Mouse (Mus musculus): ENCODE data around the gene Gpx7. TPM values are rescaled to one million over a fixed set of nuclear protein-coding genes. Genes with fewer than 3 reads are reported as not detected.

Gpx7 gene
- polyA plus RNA-seq, 1 experiment from 2014 or later, result 88.2 TPM

DNA sequence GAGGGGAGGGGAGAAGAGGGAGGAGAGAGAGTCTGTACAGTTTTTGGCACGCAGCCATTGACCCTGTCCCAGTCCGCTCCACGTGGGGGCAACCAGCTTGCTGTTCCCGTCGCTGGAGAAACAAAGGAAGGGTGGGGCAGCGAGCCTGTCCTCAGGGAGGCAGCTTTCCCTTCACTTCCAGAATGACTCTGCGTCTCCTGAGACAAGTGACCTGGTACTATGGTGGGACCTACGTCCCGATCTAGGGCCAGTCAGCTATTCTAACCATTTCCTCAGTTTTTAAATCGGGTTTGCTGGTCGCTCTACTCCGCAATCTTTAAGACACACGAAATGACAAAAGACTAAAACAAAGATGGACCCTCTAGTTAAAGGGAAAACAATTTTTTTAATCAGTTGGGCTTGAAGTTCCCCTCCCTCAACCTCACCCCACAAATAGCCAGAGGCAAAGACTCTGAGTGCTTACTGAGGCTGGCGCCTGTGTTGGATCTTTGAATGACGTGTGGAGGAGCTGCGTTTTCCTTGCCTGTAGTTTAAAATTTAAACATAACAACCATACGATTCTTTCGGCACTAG lies 19.0 kb downstream of the Gpx7 start:
- ATAC-seq (ENCODE audit: borderline replicate concordance, extremely low read depth, low FRiP score, low TSS enrichment), result peak; percentile 86
- H3K4me3 ChIP-seq, result peak overlapping the region; percentile 37
- peaks cover 16% of the 10 kb centered on the region for H3K4me1 ChIP-seq
- WGBS, result under 1% methylated on average over 18 of the region's 18 CpGs
- H3K4me2 ChIP-seq, result peak overlapping the region; percentile 62
- H3K27ac ChIP-seq, result peak overlapping the region; percentile 65
- H3K9ac ChIP-seq, result peak overlapping the region; percentile 44
- H3K36me3 ChIP-seq, result no peaks in the 10 kb centered on the region
- peaks cover 23% of the 10 kb centered on the region for H3K27me3 ChIP-seq
- no peaks in the 10 kb centered on the region for H3K9me3 ChIP-seq

DNA sequence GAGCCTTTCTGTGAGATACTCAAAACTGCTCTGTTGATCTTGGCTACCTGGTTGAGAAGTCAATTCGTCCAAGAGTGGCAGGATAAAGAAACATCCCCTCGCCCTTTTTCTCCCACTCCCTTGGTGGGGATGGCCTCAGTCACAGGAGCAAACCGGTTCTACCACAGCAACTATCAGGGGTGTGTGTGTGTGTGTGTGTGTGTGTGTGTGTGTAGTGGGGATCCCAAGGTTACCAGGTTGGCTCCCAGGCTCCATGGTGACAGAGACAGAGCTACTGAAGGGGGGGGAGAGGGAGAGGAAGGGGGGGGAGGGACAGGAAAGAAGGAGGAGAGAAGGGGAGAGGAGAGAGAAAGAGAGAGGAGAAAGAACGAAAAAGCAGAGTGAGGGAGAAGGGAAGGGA lies 19.7 kb downstream of the Gpx7 start:
- Histone ChIP-seq H3K27me3 (peaks cover 29% of the 10 kb centered on the region), H3K27ac (peak overlapping the region; percentile 65), H3K9ac (no peak overlapping the region), H3K4me2 (peak overlapping the region; percentile 62), H3K9me3 (no peaks in the 10 kb centered on the region), H3K36me3 (no peaks in the 10 kb centered on the region), H3K4me3 (no peak overlapping the region), H3K4me1 (peaks cover 16% of the 10 kb centered on the region)
- WGBS, result 25% methylated on average over 4 of the region's 4 CpGs
- peak; percentile 61; the same call in 1 of the 2 replicates for ATAC-seq (ENCODE audit: borderline replicate concordance, extremely low read depth, low FRiP score, low TSS enrichment)

DNA sequence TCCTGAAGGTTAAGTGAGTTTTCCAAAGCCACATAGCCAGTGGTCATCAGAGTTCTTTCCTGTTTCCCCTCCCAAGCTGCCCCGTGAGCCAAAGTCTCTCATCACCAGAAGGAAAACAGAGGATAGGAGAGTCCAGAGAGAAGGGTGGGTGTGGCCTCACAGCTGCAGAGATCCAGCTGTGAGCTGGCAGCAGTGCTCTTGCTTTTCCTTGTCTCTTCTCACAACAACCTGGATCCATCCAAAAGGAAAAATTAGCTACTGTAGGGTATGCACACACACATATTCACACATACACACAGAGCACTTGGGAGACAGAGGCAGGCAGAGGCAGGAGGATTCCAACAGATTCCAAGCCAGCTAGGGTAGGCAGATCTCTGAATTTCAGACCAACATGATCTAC lies 20.7 kb downstream of the Gpx7 start:
- no peak overlapping the region for H3K9ac ChIP-seq
- no peak overlapping the region for H3K4me2 ChIP-seq
- H3K4me3 ChIP-seq, result no peak overlapping the region
- H3K36me3 ChIP-seq, result no peaks in the 10 kb centered on the region
- H3K9me3 ChIP-seq, result no peaks in the 10 kb centered on the region
- WGBS, result 15% methylated on average over 1 of the region's 1 CpGs
- H3K4me1 ChIP-seq, result peaks cover 16% of the 10 kb centered on the region
- no peak for ATAC-seq (ENCODE audit: borderline replicate concordance, extremely low read depth, low FRiP score, low TSS enrichment)
- H3K27me3 ChIP-seq, result peaks cover 39% of the 10 kb centered on the region
- no peak overlapping the region for H3K27ac ChIP-seq

DNA sequence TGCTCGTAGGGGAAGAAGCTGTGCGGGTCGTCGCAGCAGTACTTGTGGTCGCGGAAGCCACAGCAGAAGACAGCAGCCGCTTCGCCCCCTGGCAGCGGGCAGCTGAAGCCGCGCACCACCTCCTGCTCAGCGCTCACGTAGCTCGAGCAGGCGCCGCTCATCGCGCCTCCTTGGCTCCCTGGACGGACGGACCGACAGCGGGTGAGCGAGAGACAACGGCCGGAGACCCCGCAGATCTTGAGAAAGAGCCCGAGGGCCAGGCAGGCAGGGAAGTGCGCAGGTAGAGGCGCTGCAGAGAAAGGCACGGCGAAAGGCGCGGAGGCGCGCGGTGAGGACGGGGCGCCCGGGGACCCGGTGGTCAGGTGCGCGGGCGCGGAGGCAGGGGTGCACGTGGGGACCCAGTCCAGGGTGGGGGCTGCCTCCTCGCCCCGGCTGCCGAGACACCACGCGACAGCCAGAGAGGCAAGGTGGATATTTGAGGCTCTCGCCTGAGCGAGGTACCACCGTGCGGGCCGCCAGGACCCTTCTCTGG lies 23.5 kb downstream of the Gpx7 start, which contains the start of gene Shisal2a:
Gene Shisal2a, minus strand, starts transcription at position 167 of the 532 bp plus-strand sequence.
- no peak for ATAC-seq (ENCODE audit: borderline replicate concordance, extremely low read depth, low FRiP score, low TSS enrichment)
- peak within 1 kb of the TSS; percentile 33; the same call in 1 of the 2 replicates for H3K9ac ChIP-seq
- 4% methylated on average over 51 of the region's 55 CpGs for WGBS

DNA sequence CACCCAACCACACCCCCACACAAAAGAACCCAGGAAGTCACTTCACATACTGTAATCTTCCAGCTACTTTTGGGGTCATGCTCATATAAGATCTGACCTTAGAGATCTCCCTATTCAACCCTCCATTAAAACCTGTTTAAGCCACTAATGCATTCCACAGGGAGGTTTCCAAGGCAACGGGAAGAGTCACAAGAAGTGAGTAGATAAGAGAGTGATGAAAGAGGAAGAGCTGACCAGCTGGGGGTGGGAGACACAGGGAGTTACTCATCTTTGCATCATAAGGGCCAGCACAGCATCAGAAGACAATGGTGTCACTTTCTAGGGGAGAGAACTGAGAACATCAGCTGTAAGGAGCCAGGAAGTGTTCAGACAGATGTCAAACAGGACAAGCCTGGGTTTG lies 26.6 kb downstream of the Gpx7 start:
- no peak overlapping the region for H3K4me2 ChIP-seq
- H3K27me3 ChIP-seq, result peaks cover 39% of the 10 kb centered on the region
- H3K9ac ChIP-seq, result no peak overlapping the region
- H3K36me3 ChIP-seq, result no peaks in the 10 kb centered on the region
- ATAC-seq (ENCODE audit: borderline replicate concordance, extremely low read depth, low FRiP score, low TSS enrichment), result no peak
- no peak overlapping the region for H3K4me3 ChIP-seq
- H3K9me3 ChIP-seq, result no peaks in the 10 kb centered on the region
- H3K27ac ChIP-seq, result no peak overlapping the region
- 5% methylated on average over 1 of the region's 1 CpGs for WGBS
- peaks cover 8% of the 10 kb centered on the region; the same call in 1 of the 2 replicates for H3K4me1 ChIP-seq

More for the DNA sequence above, 23.5 kb downstream of the Gpx7 start, which contains the start of gene Shisal2a:
- peaks cover 39% of the 10 kb centered on the region for H3K27me3 ChIP-seq
- no peaks in the 10 kb centered on the region for H3K36me3 ChIP-seq
- no peak within 1 kb of the TSS for H3K27ac ChIP-seq
- H3K4me2 ChIP-seq, result peak within 1 kb of the TSS; percentile 84
- peaks cover 11% of the 10 kb centered on the region for H3K4me1 ChIP-seq
- no peaks in the 10 kb centered on the region for H3K9me3 ChIP-seq
- H3K4me3 ChIP-seq, result peak within 1 kb of the TSS; percentile 43

DNA sequence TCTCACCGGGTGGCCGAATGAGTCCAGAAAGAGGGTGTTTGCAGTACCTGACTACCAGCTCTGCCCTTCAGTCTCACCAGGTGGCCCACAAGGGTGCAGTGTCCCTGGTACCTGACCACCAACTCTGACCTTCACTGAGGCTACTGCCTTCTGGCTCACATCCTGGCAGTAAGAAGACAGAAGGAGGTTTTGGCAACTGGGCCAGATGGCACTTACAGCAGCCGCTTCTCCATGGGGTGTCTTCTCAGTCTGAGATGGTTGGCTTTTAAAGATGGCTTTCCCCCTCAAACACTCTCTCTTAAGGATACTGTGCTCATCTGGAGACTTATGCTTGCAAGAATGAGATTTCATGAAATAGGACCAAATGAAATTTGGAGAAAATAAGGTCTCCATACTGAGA lies 27.3 kb downstream of the Gpx7 start:
- no peak for ATAC-seq (ENCODE audit: borderline replicate concordance, extremely low read depth, low FRiP score, low TSS enrichment)
- WGBS, result 80% methylated on average over 3 of the region's 3 CpGs
- Histone ChIP-seq H3K4me3 (no peak overlapping the region), H3K36me3 (no peaks in the 10 kb centered on the region), H3K9ac (no peak overlapping the region), H3K4me2 (no peak overlapping the region), H3K27me3 (peaks cover 34% of the 10 kb centered on the region), H3K9me3 (no peaks in the 10 kb centered on the region), H3K4me1 (peaks cover 8% of the 10 kb centered on the region; the same call in 1 of the 2 replicates), H3K27ac (no peak overlapping the region)

DNA sequence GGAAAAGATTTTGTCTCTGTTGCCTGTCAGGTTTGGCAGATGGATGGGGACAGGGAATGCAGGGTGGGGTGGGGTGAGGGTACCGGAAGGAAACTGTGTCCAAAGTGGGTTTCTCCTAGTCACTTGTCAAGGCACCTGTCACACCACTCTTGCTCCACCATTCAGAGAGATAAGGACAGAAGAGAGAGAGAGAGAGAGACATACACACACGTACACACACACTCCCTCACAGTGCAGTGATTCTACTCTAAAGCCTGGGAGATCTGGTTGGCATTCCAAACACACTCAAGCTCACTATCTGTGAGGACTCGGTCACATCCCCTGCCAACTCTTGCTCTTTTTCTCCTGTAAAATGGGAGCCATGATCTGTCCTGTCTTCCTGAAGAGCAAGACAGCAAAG lies 34.6 kb downstream of the Gpx7 start:
- Histone ChIP-seq H3K4me2 (no peak overlapping the region), H3K9ac (no peak overlapping the region), H3K27ac (no peak overlapping the region), H3K27me3 (no peaks in the 10 kb centered on the region), H3K36me3 (no peaks in the 10 kb centered on the region), H3K4me3 (no peak overlapping the region), H3K4me1 (no peaks in the 10 kb centered on the region), H3K9me3 (no peaks in the 10 kb centered on the region)
- no peak for ATAC-seq (ENCODE audit: borderline replicate concordance, extremely low read depth, low FRiP score, low TSS enrichment)
- WGBS, result 40% methylated on average over 3 of the region's 3 CpGs

DNA sequence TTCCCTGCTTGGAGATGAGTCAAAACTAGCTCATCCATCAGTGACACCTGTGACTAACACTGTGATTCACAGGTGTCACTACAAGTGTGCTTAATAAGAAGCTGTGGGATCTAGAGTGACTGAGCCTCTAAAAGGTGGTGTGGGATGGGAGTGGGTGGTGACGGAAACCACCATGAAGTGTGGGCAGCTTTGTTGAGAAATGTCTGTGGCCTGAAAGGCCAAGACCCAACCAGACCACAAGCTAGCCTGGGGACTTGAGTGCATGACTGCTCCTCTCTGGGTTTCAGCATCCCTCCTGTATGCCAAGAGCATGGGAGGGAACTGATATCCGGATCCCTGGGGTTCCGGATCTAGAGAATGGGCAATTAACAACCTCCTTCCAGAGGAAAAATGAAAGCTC lies 35.3 kb downstream of the Gpx7 start:
- no peak overlapping the region for H3K4me3 ChIP-seq
- no peaks in the 10 kb centered on the region for H3K36me3 ChIP-seq
- ATAC-seq (ENCODE audit: borderline replicate concordance, extremely low read depth, low FRiP score, low TSS enrichment), result no peak
- no peaks in the 10 kb centered on the region for H3K4me1 ChIP-seq
- H3K9me3 ChIP-seq, result no peaks in the 10 kb centered on the region
- 84% methylated on average over 3 of the region's 3 CpGs for WGBS
- no peak overlapping the region for H3K9ac ChIP-seq
- H3K27me3 ChIP-seq, result no peaks in the 10 kb centered on the region
- no peak overlapping the region for H3K4me2 ChIP-seq
- H3K27ac ChIP-seq, result no peak overlapping the region

DNA sequence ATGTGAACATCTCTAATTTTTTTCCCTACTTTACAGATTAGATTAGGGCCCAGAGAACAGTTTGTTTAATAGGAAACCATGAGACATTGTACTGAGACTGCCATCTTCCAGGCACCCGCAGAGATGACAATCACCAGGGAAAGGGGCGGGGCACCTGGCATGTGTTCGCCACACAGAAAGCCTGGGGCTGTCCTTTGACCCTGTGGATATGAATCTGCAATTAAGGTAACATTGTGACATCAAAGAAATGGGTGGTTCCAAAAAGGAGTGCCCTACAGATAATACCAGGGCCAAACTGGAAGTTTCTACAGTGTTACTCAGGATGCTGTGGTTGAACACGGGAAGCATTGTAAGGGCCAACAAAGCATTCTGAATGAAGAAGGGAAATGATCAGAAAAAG lies 36.4 kb downstream of the Gpx7 start:
- H3K36me3 ChIP-seq, result no peaks in the 10 kb centered on the region
- ATAC-seq (ENCODE audit: borderline replicate concordance, extremely low read depth, low FRiP score, low TSS enrichment), result no peak
- 54% methylated on average over 4 of the region's 4 CpGs for WGBS

DNA sequence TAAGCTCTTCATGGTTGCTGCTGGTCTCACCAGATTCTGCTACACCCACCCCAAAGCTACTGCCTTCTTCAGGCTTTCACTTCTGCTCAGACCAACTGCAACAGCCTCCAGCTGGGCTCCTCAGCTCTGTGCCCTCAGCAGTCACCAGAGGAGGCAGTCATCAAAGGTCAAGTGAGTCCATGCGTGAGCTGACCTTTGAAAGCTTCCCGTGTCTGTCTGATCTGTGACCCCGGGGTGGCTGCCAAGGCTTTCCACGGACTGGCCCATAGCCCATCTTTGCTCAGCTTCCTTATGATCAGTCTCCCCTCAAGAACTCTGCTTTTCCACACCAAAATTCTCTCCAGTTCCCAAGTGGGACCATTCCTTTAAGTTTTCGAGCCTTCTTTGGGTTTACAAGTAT lies 37.5 kb downstream of the Gpx7 start:
- no peak overlapping the region for H3K4me2 ChIP-seq
- H3K27ac ChIP-seq, result no peak overlapping the region
- H3K36me3 ChIP-seq, result no peaks in the 10 kb centered on the region
- no peaks in the 10 kb centered on the region for H3K9me3 ChIP-seq
- H3K9ac ChIP-seq, result no peak overlapping the region
- H3K27me3 ChIP-seq, result no peaks in the 10 kb centered on the region
- H3K4me1 ChIP-seq, result peaks cover 1% of the 10 kb centered on the region
- peak; percentile 27; the same call in 1 of the 2 replicates for ATAC-seq (ENCODE audit: borderline replicate concordance, extremely low read depth, low FRiP score, low TSS enrichment)
- H3K4me3 ChIP-seq, result no peak overlapping the region
- 25% methylated on average over 5 of the region's 5 CpGs for WGBS

More for the DNA sequence above, 36.4 kb downstream of the Gpx7 start:
- no peak overlapping the region for H3K27ac ChIP-seq
- H3K4me3 ChIP-seq, result no peak overlapping the region
- no peaks in the 10 kb centered on the region for H3K9me3 ChIP-seq
- H3K27me3 ChIP-seq, result no peaks in the 10 kb centered on the region
- H3K4me1 ChIP-seq, result no peaks in the 10 kb centered on the region
- no peak overlapping the region for H3K9ac ChIP-seq
- no peak overlapping the region for H3K4me2 ChIP-seq

DNA sequence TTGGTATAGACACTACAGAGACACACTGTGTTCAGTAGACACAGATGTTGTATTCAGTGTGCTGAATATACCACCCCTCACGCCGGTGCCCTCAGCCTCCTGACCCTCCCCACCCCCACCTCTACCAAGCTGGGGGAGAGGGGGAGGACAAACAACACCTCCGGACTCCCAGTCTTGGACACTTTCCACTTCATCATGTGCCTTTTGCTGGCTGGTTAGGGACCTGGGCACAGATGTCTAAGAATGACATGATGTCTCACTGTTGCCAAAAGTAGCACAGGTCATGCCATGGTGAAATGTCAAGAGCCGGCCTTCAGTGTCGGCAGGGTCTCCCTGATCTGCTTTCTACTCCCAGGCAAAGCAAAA lies 42.7 kb downstream of the Gpx7 start:
- Histone ChIP-seq H3K4me1 (peaks cover 48% of the 10 kb centered on the region), H3K27ac (peak overlapping the region; percentile 79), H3K4me2 (no peak overlapping the region), H3K9me3 (no peaks in the 10 kb centered on the region), H3K4me3 (no peak overlapping the region), H3K36me3 (no peaks in the 10 kb centered on the region), H3K9ac (no peak overlapping the region), H3K27me3 (no peaks in the 10 kb centered on the region)
- no peak for ATAC-seq (ENCODE audit: borderline replicate concordance, extremely low read depth, low FRiP score, low TSS enrichment)
- 18% methylated on average over 5 of the region's 5 CpGs for WGBS

DNA sequence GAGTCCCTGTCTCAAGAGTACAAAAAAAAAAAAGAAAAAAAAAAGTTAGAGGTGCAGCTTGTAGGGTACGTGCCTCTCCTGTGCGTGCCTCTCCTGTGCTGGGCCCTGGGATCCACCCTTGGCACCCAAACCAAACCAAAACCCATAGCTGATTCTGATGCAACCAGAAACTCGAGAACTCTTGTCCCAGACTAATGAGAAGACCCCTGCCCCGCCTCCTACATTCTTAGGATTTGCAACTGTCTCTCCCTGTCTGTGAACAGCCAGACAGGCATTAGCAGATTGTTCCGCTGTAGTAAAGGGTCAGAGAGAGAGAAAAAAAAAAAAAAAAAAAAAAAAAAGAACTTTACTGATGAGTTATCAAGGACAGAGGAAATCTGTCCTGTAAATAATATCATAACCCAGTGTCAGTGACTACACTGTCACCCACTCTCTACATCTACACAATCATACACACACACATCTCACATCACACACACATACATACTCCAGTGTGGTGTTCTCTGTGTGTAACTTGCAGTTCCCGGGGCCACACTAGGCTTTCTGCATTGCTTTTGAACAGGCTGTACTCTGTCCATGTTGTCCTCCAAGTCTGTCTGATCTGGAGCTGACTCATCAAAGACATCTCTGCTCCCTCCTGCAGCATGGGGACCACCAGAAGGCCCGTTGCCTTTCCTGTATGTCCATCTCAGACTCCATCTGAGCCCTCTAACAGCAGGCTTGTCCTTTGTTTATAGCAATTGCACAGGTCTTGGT lies 43.2 kb downstream of the Gpx7 start:
- H3K9ac ChIP-seq, result no peak overlapping the region
- ATAC-seq (ENCODE audit: borderline replicate concordance, extremely low read depth, low FRiP score, low TSS enrichment), result peak; percentile 69
- peak overlapping the region; percentile 16 for H3K4me2 ChIP-seq

More for the DNA sequence above, 43.2 kb downstream of the Gpx7 start:
- Histone ChIP-seq H3K36me3 (no peaks in the 10 kb centered on the region), H3K4me3 (no peak overlapping the region), H3K27ac (peak overlapping the region; percentile 79), H3K27me3 (no peaks in the 10 kb centered on the region), H3K9me3 (no peaks in the 10 kb centered on the region), H3K4me1 (peaks cover 48% of the 10 kb centered on the region)
- 9% methylated on average over 7 of the region's 7 CpGs for WGBS

Measured in lung, embryonic 15.5 days (tissue).